Mouse (Mus musculus): ENCODE results near the gene Zfp367. TPM values are rescaled to one million over a fixed set of nuclear protein-coding genes. Genes with fewer than 3 reads are reported as not detected.

Gene Zfp367
- polyA plus RNA-seq, 1 experiment from 2014 or later, result 25.2 TPM

DNA sequence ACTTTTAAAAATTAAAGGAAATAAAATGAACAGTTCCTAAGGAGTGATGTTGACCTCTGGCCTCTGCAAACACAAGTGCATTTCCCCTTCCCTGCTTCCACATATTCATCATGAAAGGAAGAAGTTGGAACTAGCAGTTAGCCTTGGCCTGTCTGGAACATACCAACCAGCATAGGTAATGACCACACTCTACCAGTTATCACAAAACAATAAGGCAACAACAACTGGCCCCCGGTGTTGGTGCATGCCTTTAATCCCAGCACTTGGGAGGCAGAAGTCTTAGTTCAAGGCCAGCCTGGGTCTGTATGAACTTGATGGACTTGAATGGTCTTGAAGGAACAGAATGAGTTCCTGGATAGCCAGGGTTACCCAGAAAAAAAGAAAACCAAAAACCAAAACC, 42.6 kb downstream of the Zfp367 start:
- no peaks in the 10 kb centered on the region for H3K27me3 ChIP-seq
- no peaks in the 10 kb centered on the region for H3K36me3 ChIP-seq
- H3K4me1 ChIP-seq (replicated peaks), result peaks cover 2% of the 10 kb centered on the region; the same call in 1 of the 2 replicates
- WGBS, result 94% methylated on average over 1 of the region's 1 CpGs
- no peak overlapping the region for H3K27ac ChIP-seq
- no peak overlapping the region for H3K9ac ChIP-seq
- no peak for ATAC-seq (replicated peaks; ENCODE audit: insufficient number of reproducible peaks, insufficient read depth, low FRiP score, low read depth)
- H3K4me3 ChIP-seq, result no peak overlapping the region
- H3K4me2 ChIP-seq, result no peak overlapping the region
- H3K9me3 ChIP-seq (replicated peaks), result no peaks in the 10 kb centered on the region

DNA sequence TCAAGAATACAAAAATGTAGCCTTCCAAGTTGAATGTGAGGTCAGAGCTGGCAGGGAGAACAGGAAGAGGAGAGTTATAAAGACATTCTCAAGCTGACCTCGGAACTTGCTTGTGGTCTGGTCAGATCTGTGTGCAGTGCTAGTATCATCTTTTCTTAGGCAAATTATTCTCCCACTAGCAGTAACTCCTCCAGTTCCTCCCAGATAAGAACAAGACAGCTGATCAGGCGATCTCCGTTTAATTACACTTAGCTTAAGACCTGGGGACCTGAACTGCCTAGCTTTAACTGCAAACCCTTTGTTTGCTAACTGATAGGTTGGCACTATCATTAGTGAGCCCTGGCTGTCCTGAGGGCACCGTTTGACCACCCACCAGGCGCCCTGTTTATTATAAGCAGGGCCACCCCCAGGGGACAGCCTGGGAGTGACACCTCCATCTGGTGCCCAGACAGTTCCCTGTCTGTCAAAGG, 44.6 kb downstream of the Zfp367 start:
- Histone ChIP-seq H3K4me1 (replicated peaks) (peaks cover 2% of the 10 kb centered on the region; the same call in 1 of the 2 replicates), H3K27me3 (no peaks in the 10 kb centered on the region), H3K36me3 (no peaks in the 10 kb centered on the region), H3K4me2 (no peak overlapping the region), H3K27ac (no peak overlapping the region), H3K9ac (no peak overlapping the region), H3K4me3 (no peak overlapping the region), H3K9me3 (replicated peaks) (no peaks in the 10 kb centered on the region)
- WGBS, result 31% methylated on average over 5 of the region's 5 CpGs
- no peak for ATAC-seq (replicated peaks; ENCODE audit: insufficient number of reproducible peaks, insufficient read depth, low FRiP score, low read depth)

DNA sequence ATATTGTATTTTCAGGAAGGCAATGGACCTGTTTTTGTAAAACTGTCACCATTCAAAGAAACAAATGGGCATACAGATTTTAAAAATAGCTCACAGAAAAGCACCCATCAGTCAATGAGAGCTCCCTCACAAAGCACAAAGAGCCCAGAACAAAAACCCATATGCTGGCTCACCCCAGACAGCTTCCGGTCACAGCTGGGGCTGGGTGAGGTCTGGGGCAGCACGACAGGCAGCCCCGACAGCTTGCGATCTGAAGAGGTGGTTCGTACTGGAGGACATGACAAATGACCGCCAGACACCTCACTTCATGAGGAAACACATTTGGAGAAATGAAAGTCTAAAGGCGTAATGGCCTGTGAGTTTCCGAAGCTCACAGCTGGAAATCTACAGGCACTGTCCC, 45.5 kb downstream of the Zfp367 start:
- 46% methylated on average over 8 of the region's 8 CpGs for WGBS
- Histone ChIP-seq H3K9ac (no peak overlapping the region), H3K27me3 (no peaks in the 10 kb centered on the region), H3K4me3 (no peak overlapping the region), H3K27ac (no peak overlapping the region), H3K36me3 (no peaks in the 10 kb centered on the region), H3K4me2 (no peak overlapping the region; the same call in 1 of the 2 replicates), H3K9me3 (replicated peaks) (no peaks in the 10 kb centered on the region), H3K4me1 (replicated peaks) (peaks cover 2% of the 10 kb centered on the region; the same call in 1 of the 2 replicates)
- ATAC-seq (replicated peaks; ENCODE audit: insufficient number of reproducible peaks, insufficient read depth, low FRiP score, low read depth), result no peak

- H3K36me3 ChIP-seq, result no peaks in the 10 kb centered on the region
- no peak overlapping the region for H3K27ac ChIP-seq
- no peaks in the 10 kb centered on the region for H3K9me3 ChIP-seq (replicated peaks)
- H3K4me2 ChIP-seq, result no peak overlapping the region; the same call in 1 of the 2 replicates
- 68% methylated on average over 3 of the region's 3 CpGs for WGBS
- ATAC-seq (replicated peaks; ENCODE audit: insufficient number of reproducible peaks, insufficient read depth, low FRiP score, low read depth), result no peak
- no peaks in the 10 kb centered on the region for H3K27me3 ChIP-seq
- H3K4me1 ChIP-seq (replicated peaks), result peaks cover 2% of the 10 kb centered on the region; the same call in 1 of the 2 replicates
- H3K9ac ChIP-seq, result no peak overlapping the region
- no peak overlapping the region for H3K4me3 ChIP-seq
Observed at GRCm38 (mm10) chr13:64107105-64107504, 45.9 kb downstream of the Zfp367 start.

DNA sequence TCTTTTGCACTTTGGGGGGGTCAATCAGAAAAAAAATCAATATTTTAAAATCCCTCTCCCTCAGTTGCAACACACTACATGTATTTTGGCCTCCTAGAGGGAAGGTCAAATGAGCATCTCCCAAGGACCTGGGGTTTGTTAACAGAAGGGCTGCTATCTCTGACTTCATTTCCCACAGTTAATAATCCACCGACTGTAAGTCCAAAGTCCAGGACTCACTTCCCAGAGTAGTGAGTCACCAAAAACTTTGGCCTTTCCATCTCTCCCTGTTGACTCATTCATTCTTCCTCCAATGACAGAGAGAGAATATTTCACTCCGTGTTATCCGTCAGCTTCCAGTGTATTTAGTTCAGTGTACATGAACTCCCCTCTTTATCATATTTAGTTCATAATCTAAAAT, 47.3 kb downstream of the Zfp367 start:
- H3K4me2 ChIP-seq, result no peak overlapping the region
- no peak for ATAC-seq (replicated peaks; ENCODE audit: insufficient number of reproducible peaks, insufficient read depth, low FRiP score, low read depth)
- no peaks in the 10 kb centered on the region for H3K36me3 ChIP-seq
- H3K9me3 ChIP-seq (replicated peaks), result no peaks in the 10 kb centered on the region
- H3K4me3 ChIP-seq, result no peak overlapping the region
- WGBS, result 61% methylated on average over 3 of the region's 3 CpGs
- H3K27me3 ChIP-seq, result no peaks in the 10 kb centered on the region
- H3K9ac ChIP-seq, result no peak overlapping the region
- no peak overlapping the region for H3K27ac ChIP-seq
- peaks cover 2% of the 10 kb centered on the region; the same call in 1 of the 2 replicates for H3K4me1 ChIP-seq (replicated peaks)

DNA sequence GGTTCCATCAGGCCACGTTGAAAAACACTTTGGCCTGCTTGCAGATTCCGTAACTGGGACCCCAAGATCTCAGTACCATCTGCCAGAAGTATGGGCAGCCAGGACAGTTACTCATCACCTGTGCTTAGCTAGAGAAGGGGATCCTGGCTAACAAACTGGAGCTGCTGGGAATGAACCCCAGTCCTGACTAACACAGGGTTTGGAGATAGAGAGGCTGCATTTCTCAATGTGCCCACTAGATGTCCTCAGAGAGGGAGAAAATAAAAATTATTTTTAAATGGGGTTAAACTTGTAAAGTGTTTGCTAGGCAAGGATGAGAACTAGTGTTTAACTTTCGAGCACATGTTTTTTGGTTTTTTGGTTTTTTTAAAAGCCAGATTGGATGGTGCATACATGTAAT, 52.8 kb downstream of the Zfp367 start:
- no peak overlapping the region for H3K4me3 ChIP-seq
- H3K4me1 ChIP-seq (replicated peaks), result no peaks in the 10 kb centered on the region
- no peak overlapping the region for H3K27ac ChIP-seq
- no peaks in the 10 kb centered on the region for H3K9me3 ChIP-seq (replicated peaks)
- no peaks in the 10 kb centered on the region for H3K36me3 ChIP-seq
- H3K27me3 ChIP-seq, result no peaks in the 10 kb centered on the region
- H3K4me2 ChIP-seq, result no peak overlapping the region
- 67% methylated on average over 3 of the region's 3 CpGs for WGBS
- no peak for ATAC-seq (replicated peaks; ENCODE audit: insufficient number of reproducible peaks, insufficient read depth, low FRiP score, low read depth)
- H3K9ac ChIP-seq, result no peak overlapping the region

- 77% methylated on average over 9 of the region's 9 CpGs for WGBS
- Histone ChIP-seq H3K4me1 (replicated peaks) (no peaks in the 10 kb centered on the region), H3K4me2 (no peak overlapping the region), H3K36me3 (no peaks in the 10 kb centered on the region), H3K9ac (no peak overlapping the region), H3K27me3 (no peaks in the 10 kb centered on the region), H3K9me3 (replicated peaks) (no peaks in the 10 kb centered on the region), H3K27ac (no peak overlapping the region), H3K4me3 (no peak overlapping the region)
- ATAC-seq (replicated peaks; ENCODE audit: insufficient number of reproducible peaks, insufficient read depth, low FRiP score, low read depth), result no peak
Observed at GRCm38 (mm10) chr13:64098992-64099391, 54.0 kb downstream of the Zfp367 start.

GRCm38 (mm10) chr13:64093341-64093740, 59.7 kb downstream of the Zfp367 start:
- no peaks in the 10 kb centered on the region for H3K36me3 ChIP-seq
- no peak for ATAC-seq (replicated peaks; ENCODE audit: insufficient number of reproducible peaks, insufficient read depth, low FRiP score, low read depth)
- H3K4me1 ChIP-seq (replicated peaks), result peaks cover 4% of the 10 kb centered on the region; the same call in 1 of the 2 replicates
- no peak overlapping the region for H3K4me3 ChIP-seq
- H3K27me3 ChIP-seq, result no peaks in the 10 kb centered on the region
- H3K9ac ChIP-seq, result no peak overlapping the region
- WGBS, result 0% methylated on average over 1 of the region's 1 CpGs
- H3K4me2 ChIP-seq, result 0 out of 2 replicates have a peak overlapping the region, but pooled peaks have one; percentile 9
- H3K27ac ChIP-seq, result no peak overlapping the region
- H3K9me3 ChIP-seq (replicated peaks), result no peaks in the 10 kb centered on the region

DNA sequence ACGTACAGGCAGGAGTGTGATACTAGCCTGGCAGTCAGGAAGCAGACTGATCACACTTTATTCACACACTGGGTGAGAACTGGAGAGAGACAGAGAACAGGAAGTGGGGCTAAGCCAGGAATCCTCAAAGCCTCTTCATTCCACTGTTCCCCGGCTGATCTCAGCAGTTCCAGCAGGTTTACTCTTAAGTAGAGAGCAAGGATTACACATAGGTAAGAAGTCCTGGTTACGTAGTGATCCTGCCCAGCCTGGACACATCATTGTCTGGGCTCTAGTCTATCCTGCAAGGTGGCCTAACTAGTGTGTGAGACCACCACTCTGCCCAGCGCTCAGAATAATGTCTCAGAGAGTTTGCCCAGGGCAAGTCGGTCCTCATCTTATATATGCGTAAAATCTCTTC, 60.2 kb downstream of the Zfp367 start:
- Histone ChIP-seq H3K9ac (no peak overlapping the region), H3K36me3 (no peaks in the 10 kb centered on the region), H3K9me3 (replicated peaks) (no peaks in the 10 kb centered on the region), H3K27ac (no peak overlapping the region), H3K4me3 (no peak overlapping the region), H3K27me3 (no peaks in the 10 kb centered on the region), H3K4me1 (replicated peaks) (peaks cover 4% of the 10 kb centered on the region; the same call in 1 of the 2 replicates), H3K4me2 (no peak overlapping the region)
- WGBS, result 59% methylated on average over 6 of the region's 6 CpGs
- ATAC-seq (replicated peaks; ENCODE audit: insufficient number of reproducible peaks, insufficient read depth, low FRiP score, low read depth), result no peak

- Histone ChIP-seq H3K9ac (no peak overlapping the region), H3K27ac (no peak overlapping the region), H3K4me2 (no peak overlapping the region), H3K4me3 (no peak overlapping the region), H3K27me3 (no peaks in the 10 kb centered on the region), H3K36me3 (no peaks in the 10 kb centered on the region), H3K4me1 (replicated peaks) (peaks cover 4% of the 10 kb centered on the region; the same call in 1 of the 2 replicates), H3K9me3 (replicated peaks) (no peaks in the 10 kb centered on the region)
- WGBS, result 60% methylated on average over 3 of the region's 3 CpGs
- no peak for ATAC-seq (replicated peaks; ENCODE audit: insufficient number of reproducible peaks, insufficient read depth, low FRiP score, low read depth)
Observed at GRCm38 (mm10) chr13:64092141-64092540, 60.9 kb downstream of the Zfp367 start.

DNA sequence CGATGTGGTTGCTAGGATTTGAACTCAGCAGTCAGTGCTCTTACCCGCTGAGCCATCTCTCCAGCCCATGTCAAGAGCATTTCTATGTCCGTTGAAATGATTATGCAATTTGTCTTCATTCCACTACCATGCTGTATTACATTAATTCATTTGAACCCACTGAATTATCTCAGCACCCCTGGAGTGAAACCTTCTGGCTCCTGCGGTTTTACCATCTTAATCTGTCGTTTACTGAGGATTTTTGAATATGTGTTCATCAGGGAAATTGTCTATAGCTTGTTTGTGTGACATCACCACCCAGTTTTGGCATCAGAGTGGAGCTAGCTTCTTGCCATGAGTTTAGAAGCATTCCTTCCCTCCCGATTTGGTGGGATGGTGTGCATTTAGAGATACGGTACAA, 62.0 kb downstream of the Zfp367 start:
- Histone ChIP-seq H3K9ac (no peak overlapping the region), H3K36me3 (no peaks in the 10 kb centered on the region), H3K4me1 (replicated peaks) (peaks cover 4% of the 10 kb centered on the region; the same call in 1 of the 2 replicates), H3K4me3 (no peak overlapping the region), H3K9me3 (replicated peaks) (no peaks in the 10 kb centered on the region), H3K4me2 (no peak overlapping the region), H3K27ac (no peak overlapping the region), H3K27me3 (no peaks in the 10 kb centered on the region)
- 73% methylated on average over 7 of the region's 7 CpGs for WGBS
- ATAC-seq (replicated peaks; ENCODE audit: insufficient number of reproducible peaks, insufficient read depth, low FRiP score, low read depth), result no peak

- Histone ChIP-seq H3K4me3 (no peak overlapping the region), H3K4me2 (no peak overlapping the region), H3K27ac (no peak overlapping the region), H3K4me1 (replicated peaks) (peaks cover 4% of the 10 kb centered on the region; the same call in 1 of the 2 replicates), H3K9me3 (replicated peaks) (no peaks in the 10 kb centered on the region), H3K9ac (no peak overlapping the region), H3K36me3 (no peaks in the 10 kb centered on the region), H3K27me3 (no peaks in the 10 kb centered on the region)
- WGBS, result 76% methylated on average over 5 of the region's 5 CpGs
- no peak for ATAC-seq (replicated peaks; ENCODE audit: insufficient number of reproducible peaks, insufficient read depth, low FRiP score, low read depth)
Observed at GRCm38 (mm10) chr13:64090278-64090677, 62.7 kb downstream of the Zfp367 start.
